Mouse (Mus musculus) heart, adult 2 months (tissue): ENCODE results near the gene Mdga1.

Source experiments
- CTCF ChIP-seq: fragments of 200-600 bp; IDR thresholded peaks from 2 replicates; pipeline ENCODE4 v1.8.1; 2022; ENCODE audit warnings: antibody characterized with exemption, mild to moderate bottlenecking, moderate library complexity
- EP300 ChIP-seq: fragments of 200-500 bp; IDR thresholded peaks from 2 replicates; pipeline ENCODE4 v1.6.1; 2011; ENCODE audit warnings: low read depth, low read length, control low read depth; ENCODE audit not compliant: insufficient read depth
- POLR2A ChIP-seq: fragments of 200-500 bp; IDR thresholded peaks from 2 replicates; pipeline ENCODE4 v1.6.1; 2011; ENCODE audit warnings: mild to moderate bottlenecking, low read depth, low read length, control low read depth; ENCODE audit not compliant: insufficient read depth

DNA sequence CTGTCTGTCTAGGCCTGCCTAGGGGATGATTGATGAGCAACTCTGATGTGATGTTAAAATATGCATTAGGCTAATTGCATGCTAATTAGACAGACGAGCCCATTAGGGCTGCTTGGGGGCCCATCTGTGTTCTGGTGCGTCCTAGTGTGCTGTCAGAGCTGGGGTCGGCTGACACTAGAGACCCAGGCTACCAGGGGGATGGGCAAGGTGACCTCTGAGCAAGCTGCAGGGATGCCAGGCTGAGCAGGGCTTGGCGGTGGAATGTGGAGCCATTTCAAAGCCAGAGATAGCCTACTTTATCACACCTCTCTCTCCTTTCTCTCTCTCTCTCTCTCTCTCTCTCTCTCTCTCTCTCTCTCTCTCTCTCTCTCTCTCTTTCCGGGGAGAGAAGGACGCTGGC is 49.8 kb downstream of the Mdga1 start:
- TF ChIP-seq POLR2A: no peak
- no peak for TF ChIP-seq EP300
- TF ChIP-seq CTCF: no peak
